Mouse (Mus musculus) G1E (cell line): Measurements from ENCODE around the gene Drc3. TPM values are rescaled to one million over a fixed set of nuclear protein-coding genes. Genes with fewer than 3 reads are reported as not detected.
A peak's percentile ranks its signal among the peaks of the same experiment; 100 is the strongest.

Experiments used
- ATAC-seq: 2 replicates; pipeline ENCODE4 v1.8.0; 2016; ENCODE audit warnings: mild to moderate bottlenecking; ENCODE audit not compliant: insufficient number of reproducible peaks, poor library complexity, low FRiP score, severe bottlenecking; ENCODE audit errors: extremely low read depth
- DNase-seq: peaks from one replicate; pipeline ENCODE4 v3.0.0; 2012; ENCODE audit warnings: low spot score
- H3K27me3 ChIP-seq: 2 replicates; pipeline ENCODE4 v1.6.1; 2012; ENCODE audit warnings: mild to moderate bottlenecking, low read length, inconsistent platforms; ENCODE audit not compliant: insufficient read depth
- H3K36me3 ChIP-seq: replicated peaks from 2 replicates; pipeline ENCODE3; 2012; ENCODE audit warnings: mild to moderate bottlenecking, inconsistent platforms
- H3K4me1 ChIP-seq: 2 replicates; pipeline ENCODE4 v1.6.1; 2012; ENCODE audit warnings: low read depth, low read length, inconsistent platforms, mixed read lengths; ENCODE audit not compliant: insufficient read depth
- H3K4me3 ChIP-seq: 2 replicates; pipeline ENCODE4 v1.5.1; 2012; ENCODE audit warnings: low read depth, mild to moderate bottlenecking, inconsistent platforms, low read length, moderate library complexity, mixed read lengths
- H3K9me3 ChIP-seq: replicated peaks from 2 replicates; pipeline ENCODE4 v1.6.1; 2012; ENCODE audit warnings: inconsistent platforms
- CTCF ChIP-seq: IDR thresholded peaks from 2 replicates; pipeline ENCODE4 v1.5.1; 2012; ENCODE audit warnings: low read depth, low read length, inconsistent platforms, mixed read lengths
- GATA1 ChIP-seq: IDR thresholded peaks from 2 replicates; pipeline ENCODE4 v1.6.1; 2012; ENCODE audit warnings: borderline replicate concordance, low read length, inconsistent platforms, mixed read lengths
- GATA2 ChIP-seq: IDR thresholded peaks from 2 replicates; pipeline ENCODE4 v1.6.1; 2012; ENCODE audit warnings: low read depth, low read length, inconsistent platforms, borderline replicate concordance
- POLR2AphosphoS5 ChIP-seq: IDR thresholded peaks from 2 replicates; pipeline ENCODE4 v1.6.1; 2012; ENCODE audit warnings: low read depth, low read length, inconsistent platforms; ENCODE audit not compliant: insufficient replicate concordance
- TAL1 ChIP-seq: conservative IDR thresholded peaks from 2 replicates; pipeline ENCODE4 v1.6.1; 2012; ENCODE audit warnings: low read depth, low read length, inconsistent platforms, mixed read lengths
- polyA plus RNA-seq: library from polyadenylated mRNA; stranded (reverse); fragments of >175 nt; gene quantifications from 2 replicates; pipeline ENCODE4 v1.2.3, GENCODE M21; 2012
- total RNA-seq, 2 experiments: library from RNA; stranded (forward) in 1 of 2; stranded (reverse) in 1 of 2; fragments of 200-1000 nt in 1 of 2; fragments of >200 nt in 1 of 2; fragmentation: Nextera tagmentation in 1 of 2; gene quantifications; 2 replicates each; pipeline ENCODE4 v1.2.3; 2014 to 2017

Drc3 gene
- total and polyA plus RNA-seq, 3 experiments = 0.07 to 1.4 (median 1.1) TPM

- Histone ChIP-seq H3K36me3 (peaks cover 18% of the 10 kb centered on the region), H3K4me1 (no peaks in the 10 kb centered on the region), H3K4me3 (no peak overlapping the region), H3K27me3 (0 out of 2 replicates have a peak, but pooled peaks cover 5% of the 10 kb centered on the region), H3K9me3 (no peaks in the 10 kb centered on the region)
- DNase-seq (no peak), ATAC-seq (no peak)
- TF ChIP-seq CTCF (no peak), GATA2 (no peak), GATA1 (no peak), POLR2AphosphoS5 (no peak), TAL1 (no peak)
Measured at GRCm38 (mm10) chr11:60396546-60396945, 43.4 kb downstream of the Drc3 start.

- 0 out of 2 replicates have a peak, but pooled peaks cover 5% of the 10 kb centered on the region for H3K27me3 ChIP-seq
- no peaks in the 10 kb centered on the region for H3K9me3 ChIP-seq
- no peak overlapping the region for H3K4me3 ChIP-seq
- DNase-seq = no peak
- ATAC-seq = no peak
- no peaks in the 10 kb centered on the region for H3K4me1 ChIP-seq
- peaks cover 24% of the 10 kb centered on the region for H3K36me3 ChIP-seq
- no peak for TF ChIP-seq CTCF
- no peak for TF ChIP-seq TAL1
Measured at GRCm38 (mm10) chr11:60397172-60397571, 44.0 kb downstream of the Drc3 start.

GRCm38 (mm10) chr11:60406606-60407005 is 53.5 kb downstream of the Drc3 start:
- no peaks in the 10 kb centered on the region for H3K4me1 ChIP-seq
- H3K36me3 ChIP-seq = peaks cover 93% of the 10 kb centered on the region
- ATAC-seq (no peak), DNase-seq (no peak)
- no peaks in the 10 kb centered on the region for H3K9me3 ChIP-seq
- TF ChIP-seq TAL1 = no peak
- TF ChIP-seq POLR2AphosphoS5 = no peak
- TF ChIP-seq GATA2 = no peak
- no peak for TF ChIP-seq CTCF
- TF ChIP-seq GATA1 = no peak
- no peaks in the 10 kb centered on the region for H3K27me3 ChIP-seq
- no peak overlapping the region for H3K4me3 ChIP-seq

DNA sequence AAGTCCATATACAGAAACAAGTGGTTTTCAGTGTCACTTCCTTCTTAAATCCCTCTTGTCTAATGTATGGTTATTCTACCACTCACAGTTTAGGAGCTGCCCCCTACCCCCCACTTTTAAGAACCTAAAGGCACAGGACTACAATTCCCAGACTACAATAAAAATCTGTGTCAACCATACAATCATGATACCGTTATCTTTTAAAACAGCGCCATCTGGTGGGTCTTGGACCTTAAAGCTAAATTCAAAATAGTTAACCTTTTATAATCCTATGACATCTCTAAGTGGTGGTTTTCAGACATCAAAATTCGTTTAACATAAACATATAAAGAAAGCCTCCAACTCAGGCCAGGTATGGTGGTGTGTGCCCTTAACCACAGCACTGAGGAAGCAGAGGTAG is 59.0 kb downstream of the Drc3 start:
- H3K9me3 ChIP-seq = no peaks in the 10 kb centered on the region
- no peak overlapping the region for H3K4me3 ChIP-seq
- peaks cover 21% of the 10 kb centered on the region for H3K4me1 ChIP-seq
- peaks cover 63% of the 10 kb centered on the region for H3K36me3 ChIP-seq
- ATAC-seq = no peak
- peak; percentile 25 for DNase-seq
- TF ChIP-seq GATA2 (no peak), GATA1 (no peak), POLR2AphosphoS5 (no peak), TAL1 (no peak), CTCF (no peak)
- no peaks in the 10 kb centered on the region for H3K27me3 ChIP-seq

DNA sequence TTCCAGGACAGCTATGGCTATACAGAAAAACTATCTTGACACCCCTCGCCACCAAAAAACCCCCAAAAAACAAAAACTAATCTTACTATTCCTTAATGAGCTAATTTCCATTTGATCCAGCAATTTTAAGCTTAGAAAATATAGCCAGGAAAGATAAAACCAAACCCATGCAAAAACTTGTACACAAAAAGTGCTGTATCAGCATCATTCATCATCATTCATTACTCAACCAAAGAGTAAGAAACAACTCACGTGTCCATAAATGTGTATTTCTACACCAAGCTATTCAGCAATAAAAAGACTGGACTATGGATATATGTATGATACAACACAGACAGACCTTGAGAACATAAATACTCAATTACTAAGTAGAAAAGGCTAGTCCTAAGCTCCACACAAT is 59.8 kb downstream of the Drc3 start:
- Histone ChIP-seq H3K27me3 (no peaks in the 10 kb centered on the region), H3K9me3 (no peaks in the 10 kb centered on the region), H3K36me3 (peaks cover 55% of the 10 kb centered on the region), H3K4me3 (no peak overlapping the region), H3K4me1 (peaks cover 23% of the 10 kb centered on the region)
- ATAC-seq (no peak), DNase-seq (no peak)
- TF ChIP-seq GATA2 (no peak), TAL1 (no peak), POLR2AphosphoS5 (no peak), CTCF (no peak), GATA1 (no peak)

DNA sequence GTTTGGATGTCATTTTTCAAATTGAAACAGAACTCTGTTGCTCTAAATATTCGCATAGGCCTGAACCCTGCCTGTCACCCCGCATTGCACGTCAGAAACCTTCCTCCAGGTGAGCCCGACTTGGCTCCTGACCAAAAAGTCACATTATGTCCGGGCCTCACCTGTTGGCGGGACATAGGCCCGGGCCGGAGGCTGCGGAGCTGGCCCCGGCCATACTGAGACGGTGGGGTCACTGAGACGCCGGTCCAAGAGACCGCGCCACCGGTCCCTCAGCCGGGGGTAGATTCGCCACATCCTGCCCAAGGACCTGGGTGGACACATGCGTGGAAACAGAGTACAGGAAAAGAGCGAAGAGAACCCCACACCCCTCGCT is 63.4 kb downstream of the Drc3 start:
- Histone ChIP-seq H3K4me1 (peaks cover 37% of the 10 kb centered on the region), H3K27me3 (no peaks in the 10 kb centered on the region), H3K36me3 (peaks cover 33% of the 10 kb centered on the region), H3K9me3 (no peaks in the 10 kb centered on the region), H3K4me3 (peak overlapping the region; percentile 91)
- no peak for DNase-seq
- TF ChIP-seq CTCF (no peak), GATA2 (no peak), GATA1 (no peak), TAL1 (no peak), POLR2AphosphoS5 (no peak)
- no peak for ATAC-seq
